Mouse (Mus musculus) limb, embryonic 15.5 days (tissue): ENCODE results near the gene Rfx8. TPM values are rescaled to one million over a fixed set of nuclear protein-coding genes. Genes with fewer than 3 reads are reported as not detected.

Experiments used
- ATAC-seq: fragments of 200-750 bp; cut with Nextera tagmentation; 2 replicates; pipeline ENCODE4 v1.8.0; 2017; ENCODE audit warnings: low read depth, moderate TSS enrichment; ENCODE audit not compliant: insufficient number of reproducible peaks, low FRiP score, low TSS enrichment
- H3K27ac ChIP-seq: fragments of 300-500 bp; sonication (generic); 2 replicates; pipeline ENCODE4 v1.5.1; 2015; ENCODE audit warnings: moderate library complexity, mild to moderate bottlenecking, inconsistent platforms
- H3K27me3 ChIP-seq: fragments of 300-500 bp; sonication (generic); 2 replicates; pipeline ENCODE4 v1.6.1; 2015; ENCODE audit warnings: inconsistent platforms
- H3K36me3 ChIP-seq: fragments of 300-500 bp; sonication (generic); 2 replicates; pipeline ENCODE4 v1.6.1; 2015; ENCODE audit warnings: inconsistent platforms
- H3K4me1 ChIP-seq: fragments of 300-500 bp; sonication (generic); 2 replicates; pipeline ENCODE4 v1.6.1; 2015; ENCODE audit warnings: inconsistent platforms
- H3K4me2 ChIP-seq: fragments of 300-500 bp; sonication (generic); 2 replicates; pipeline ENCODE4 v1.6.1; 2015; ENCODE audit warnings: mild to moderate bottlenecking, inconsistent platforms
- H3K4me3 ChIP-seq: fragments of 300-500 bp; sonication (generic); 2 replicates; pipeline ENCODE4 v1.5.1; 2015; ENCODE audit warnings: mild to moderate bottlenecking, inconsistent platforms
- H3K9ac ChIP-seq: fragments of 300-500 bp; sonication (generic); 2 replicates; pipeline ENCODE4 v1.6.1; 2015; ENCODE audit warnings: inconsistent platforms
- H3K9me3 ChIP-seq: fragments of 300-500 bp; sonication (generic); 2 replicates; pipeline ENCODE4 v1.6.1; 2016; ENCODE audit warnings: inconsistent platforms
- WGBS: fragments of 180-500 bp; shearing (Covaris S2); methylation state at CpG from one replicate; pipeline ENCODE4 v1.1.7; 2015; 5-methylcytosine and 5-hydroxymethylcytosine counted together
- polyA plus RNA-seq: library from polyadenylated mRNA; unstranded; fragments of >200 nt; fragmentation: Nextera tagmentation; extraction: Ambion mirVana; gene quantifications from 2 replicates; pipeline ENCODE4 v1.2.1, GENCODE M21; 2015

Gene Rfx8
- polyA plus RNA-seq, 1 experiment from 2014 or later = 0.73 TPM

GRCm38 (mm10) chr1:39754224-39754957 is 33.6 kb upstream of the Rfx8 start:
- Histone ChIP-seq H3K4me3 (no peak overlapping the region), H3K27ac (no peak overlapping the region; the same call in 1 of the 2 replicates), H3K36me3 (no peaks in the 10 kb centered on the region), H3K27me3 (no peaks in the 10 kb centered on the region), H3K9me3 (no peaks in the 10 kb centered on the region), H3K4me2 (no peak overlapping the region), H3K9ac (no peak overlapping the region), H3K4me1 (peaks cover 28% of the 10 kb centered on the region)
- ATAC-seq = no peak
- WGBS = 57% methylated on average over 13 of the region's 13 CpGs

GRCm38 (mm10) chr1:39751537-39751936 is 30.7 kb upstream of the Rfx8 start:
- H3K9me3 ChIP-seq = no peaks in the 10 kb centered on the region
- H3K4me1 ChIP-seq = peaks cover 18% of the 10 kb centered on the region
- H3K27ac ChIP-seq = no peak overlapping the region
- H3K27me3 ChIP-seq = no peaks in the 10 kb centered on the region
- H3K4me3 ChIP-seq = no peak overlapping the region
- no peak overlapping the region for H3K9ac ChIP-seq
- WGBS = 76% methylated on average over 6 of the region's 6 CpGs
- H3K36me3 ChIP-seq = no peaks in the 10 kb centered on the region
- H3K4me2 ChIP-seq = no peak overlapping the region
- ATAC-seq = no peak

- H3K9ac ChIP-seq = no peak overlapping the region
- no peaks in the 10 kb centered on the region for H3K36me3 ChIP-seq
- no peak overlapping the region for H3K27ac ChIP-seq
- H3K4me3 ChIP-seq = no peak overlapping the region
- H3K4me2 ChIP-seq = no peak overlapping the region
- H3K27me3 ChIP-seq = no peaks in the 10 kb centered on the region
- no peak for ATAC-seq
- peaks cover 20% of the 10 kb centered on the region for H3K4me1 ChIP-seq
- H3K9me3 ChIP-seq = no peaks in the 10 kb centered on the region
- 27% methylated on average over 3 of the region's 3 CpGs for WGBS
These were observed 28.9 kb upstream of the Rfx8 start for GRCm38 (mm10) chr1:39749664-39750063.

- WGBS = 29% methylated on average over 1 of the region's 1 CpGs
- Histone ChIP-seq H3K9me3 (no peaks in the 10 kb centered on the region), H3K36me3 (no peaks in the 10 kb centered on the region), H3K4me3 (no peak overlapping the region), H3K27ac (no peak overlapping the region), H3K4me1 (peaks cover 20% of the 10 kb centered on the region), H3K4me2 (no peak overlapping the region), H3K9ac (no peak overlapping the region), H3K27me3 (no peaks in the 10 kb centered on the region)
- ATAC-seq = no peak
These were observed 28.4 kb upstream of the Rfx8 start for GRCm38 (mm10) chr1:39749214-39749613.

GRCm38 (mm10) chr1:39748666-39749065 is 27.9 kb upstream of the Rfx8 start:
- 64% methylated on average over 6 of the region's 6 CpGs for WGBS
- ATAC-seq = no peak
- Histone ChIP-seq H3K36me3 (no peaks in the 10 kb centered on the region), H3K9ac (no peak overlapping the region), H3K4me1 (peaks cover 20% of the 10 kb centered on the region), H3K4me3 (no peak overlapping the region), H3K4me2 (no peak overlapping the region), H3K27ac (no peak overlapping the region), H3K9me3 (no peaks in the 10 kb centered on the region), H3K27me3 (no peaks in the 10 kb centered on the region)

- no peaks in the 10 kb centered on the region for H3K9me3 ChIP-seq
- no peak overlapping the region for H3K4me3 ChIP-seq
- H3K4me1 ChIP-seq = peaks cover 20% of the 10 kb centered on the region
- 0 out of 2 replicates have a peak overlapping the region, but pooled peaks have one; percentile 33 for H3K27ac ChIP-seq
- WGBS = 38% methylated on average over 7 of the region's 7 CpGs
- no peak overlapping the region for H3K4me2 ChIP-seq
- no peaks in the 10 kb centered on the region for H3K27me3 ChIP-seq
- no peaks in the 10 kb centered on the region for H3K36me3 ChIP-seq
- no peak overlapping the region for H3K9ac ChIP-seq
- ATAC-seq = no peak
These were observed 25.7 kb upstream of the Rfx8 start for GRCm38 (mm10) chr1:39746464-39746863.

- peak overlapping the region; percentile 35; the same call in 1 of the 2 replicates for H3K27ac ChIP-seq
- H3K4me3 ChIP-seq = no peak overlapping the region
- ATAC-seq = no peak
- no peak overlapping the region for H3K9ac ChIP-seq
- no peaks in the 10 kb centered on the region for H3K36me3 ChIP-seq
- H3K4me1 ChIP-seq = peaks cover 10% of the 10 kb centered on the region; the same call in 1 of the 2 replicates
- no peaks in the 10 kb centered on the region for H3K27me3 ChIP-seq
- WGBS = 47% methylated on average over 7 of the region's 7 CpGs
- H3K4me2 ChIP-seq = no peak overlapping the region
- no peaks in the 10 kb centered on the region for H3K9me3 ChIP-seq
These were observed 20.2 kb upstream of the Rfx8 start for GRCm38 (mm10) chr1:39740948-39741347.

GRCm38 (mm10) chr1:39740002-39740401 is 19.2 kb upstream of the Rfx8 start:
- no peak for ATAC-seq
- Histone ChIP-seq H3K9ac (no peak overlapping the region), H3K4me2 (no peak overlapping the region), H3K9me3 (no peaks in the 10 kb centered on the region), H3K27me3 (no peaks in the 10 kb centered on the region), H3K4me3 (no peak overlapping the region), H3K4me1 (peaks cover 12% of the 10 kb centered on the region; the same call in 1 of the 2 replicates), H3K36me3 (no peaks in the 10 kb centered on the region), H3K27ac (no peak overlapping the region)
- WGBS = 67% methylated on average over 4 of the region's 4 CpGs

GRCm38 (mm10) chr1:39735927-39736604 is 15.3 kb upstream of the Rfx8 start:
- Histone ChIP-seq H3K9ac (no peak overlapping the region), H3K27me3 (no peaks in the 10 kb centered on the region), H3K27ac (peak overlapping the region; percentile 54), H3K4me3 (no peak overlapping the region), H3K9me3 (no peaks in the 10 kb centered on the region), H3K36me3 (no peaks in the 10 kb centered on the region), H3K4me1 (peaks cover 13% of the 10 kb centered on the region; the same call in 1 of the 2 replicates), H3K4me2 (no peak overlapping the region)
- 32% methylated on average over 8 of the region's 8 CpGs for WGBS
- ATAC-seq = no peak

- Histone ChIP-seq H3K9me3 (no peaks in the 10 kb centered on the region), H3K27me3 (no peaks in the 10 kb centered on the region), H3K9ac (no peak overlapping the region), H3K4me3 (no peak overlapping the region), H3K4me2 (no peak overlapping the region), H3K36me3 (no peaks in the 10 kb centered on the region), H3K27ac (peak overlapping the region; percentile 47; the same call in 1 of the 2 replicates), H3K4me1 (peaks cover 10% of the 10 kb centered on the region; the same call in 1 of the 2 replicates)
- WGBS = 77% methylated on average over 2 of the region's 2 CpGs
- ATAC-seq = no peak
These were observed 14.7 kb upstream of the Rfx8 start for GRCm38 (mm10) chr1:39735493-39735892.

- Histone ChIP-seq H3K27ac (peak overlapping the region; percentile 0; the same call in 1 of the 2 replicates), H3K4me1 (peaks cover 10% of the 10 kb centered on the region; the same call in 1 of the 2 replicates), H3K4me2 (no peak overlapping the region), H3K36me3 (no peaks in the 10 kb centered on the region), H3K27me3 (no peaks in the 10 kb centered on the region), H3K9ac (no peak overlapping the region), H3K4me3 (no peak overlapping the region), H3K9me3 (no peaks in the 10 kb centered on the region)
- ATAC-seq = no peak
- 78% methylated on average over 6 of the region's 6 CpGs for WGBS
These were observed 14.1 kb upstream of the Rfx8 start for GRCm38 (mm10) chr1:39734881-39735280.

GRCm38 (mm10) chr1:39734311-39734710 is 13.5 kb upstream of the Rfx8 start:
- ATAC-seq = no peak
- WGBS = 71% methylated on average over 13 of the region's 13 CpGs
- H3K27ac ChIP-seq = 0 out of 2 replicates have a peak overlapping the region, but pooled peaks have one; percentile 4
- H3K4me3 ChIP-seq = no peak overlapping the region
- no peaks in the 10 kb centered on the region for H3K27me3 ChIP-seq
- peaks cover 10% of the 10 kb centered on the region; the same call in 1 of the 2 replicates for H3K4me1 ChIP-seq
- no peaks in the 10 kb centered on the region for H3K9me3 ChIP-seq
- H3K9ac ChIP-seq = no peak overlapping the region
- no peaks in the 10 kb centered on the region for H3K36me3 ChIP-seq
- H3K4me2 ChIP-seq = no peak overlapping the region
